ENCODE assay signal across 20 mouse cellular contexts in genomic region chr1:34860205-34860604, GRCm38 (mm10).
"Had no signal": no experiment of that assay in that cellular context is flagged by ENCODE, and none has a peak within 500 bp of the region (broad histone marks: within the 10 kb centered on the region; RNA-seq: fewer than 3 reads in every experiment).

No protein-coding gene starts in this region.

- H3K27ac ChIP-seq: kidney, embryonic 15.5 days; limb, embryonic 13.5 days; liver, embryonic 12.5 days; liver, embryonic 15.5 days; lung, embryonic 15.5 days; macrophage; midbrain, embryonic 12.5 days; midbrain, embryonic 15.5 days; neural tube, embryonic 12.5 days; neural tube, embryonic 15.5 days had no signal

- DNase-seq: kidney, adult 8-10 months; kidney, postnatal 10 days; kidney, postnatal 36 days; left cerebral cortex, postnatal 4 days; liver; lung, adult 18-20 months; lung, postnatal 14 days; right cerebral cortex, postnatal 25 days; thymus, adult 18-20 months; thymus, postnatal 36 days had no signal

- H3K4me3 ChIP-seq: kidney, embryonic 15.5 days; limb, embryonic 13.5 days; liver, embryonic 12.5 days; liver, embryonic 15.5 days; lung, embryonic 15.5 days; midbrain, embryonic 12.5 days; midbrain, embryonic 15.5 days; neural tube, embryonic 12.5 days; neural tube, embryonic 15.5 days had no signal
